Mouse (Mus musculus): Measurements from ENCODE around the gene Zfp683. TPM values are rescaled to one million over a fixed set of nuclear protein-coding genes. Genes with fewer than 3 reads are reported as not detected.

Gene Zfp683
- polyA plus RNA-seq, 1 experiment = not detected

DNA sequence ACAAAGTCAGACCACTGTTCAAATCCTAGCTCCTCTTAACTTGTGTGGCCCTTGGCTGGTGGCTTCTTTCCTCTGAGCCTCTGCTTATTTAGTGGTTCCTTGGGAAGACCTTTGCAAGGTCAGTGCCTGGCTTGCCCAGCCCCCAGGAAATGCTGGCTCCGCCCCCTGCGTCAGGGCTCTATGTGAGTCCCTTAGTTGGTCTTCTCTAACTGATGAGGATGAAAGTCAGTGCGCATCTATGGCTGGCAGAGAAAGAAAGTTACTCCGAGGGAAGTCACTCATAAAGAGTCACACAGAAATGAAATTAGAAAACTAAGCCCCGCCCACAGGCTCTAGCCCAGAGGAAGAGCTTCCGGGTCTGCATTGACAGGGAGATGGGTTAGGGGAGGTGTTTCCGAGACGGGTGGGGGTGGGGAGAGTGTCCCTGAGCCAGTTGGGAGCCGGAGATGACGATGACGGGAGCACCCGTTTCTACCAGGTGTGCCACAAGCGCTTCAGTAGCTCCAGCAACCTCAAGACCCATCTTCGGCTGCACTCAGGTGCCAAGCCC lies 4.6 kb downstream of the Zfp683 start:
- TF ChIP-seq POLR2A (IDR thresholded peaks at IDR 0.05; ENCODE audit: borderline replicate concordance, extremely low read depth, insufficient read depth, insufficient read length, poor library complexity, severe bottlenecking) = no peak
- no peak for TF ChIP-seq CTCF (IDR thresholded peaks at IDR 0.05; ENCODE audit: borderline replicate concordance, extremely low read depth, insufficient read depth, insufficient read length)
- no peak for DNase-seq (ENCODE audit: low read depth)

DNA sequence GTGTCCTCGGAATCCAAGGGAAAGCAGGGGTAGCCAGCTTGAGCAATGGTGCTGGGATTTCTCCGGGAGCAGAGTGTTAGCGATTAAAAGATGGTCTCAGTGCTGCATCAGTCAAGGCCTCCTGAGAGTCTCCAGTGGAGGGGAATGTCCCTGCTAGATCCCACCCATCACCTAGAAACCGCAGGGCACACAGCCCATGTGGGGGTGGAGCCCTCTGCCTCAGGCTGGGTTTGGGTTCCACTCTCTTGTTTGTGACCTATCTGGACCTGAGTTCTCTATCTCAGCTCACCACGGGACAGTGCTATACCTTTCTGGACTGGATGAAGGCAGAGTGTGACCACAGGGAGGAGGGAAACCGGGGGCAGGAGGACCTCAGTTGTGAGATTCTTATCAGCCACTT lies 5.3 kb downstream of the Zfp683 start:
- no peak for DNase-seq (ENCODE audit: low read depth)
- no peak for TF ChIP-seq CTCF (IDR thresholded peaks at IDR 0.05; ENCODE audit: borderline replicate concordance, extremely low read depth, insufficient read depth, insufficient read length)
- no peak for TF ChIP-seq POLR2A (IDR thresholded peaks at IDR 0.05; ENCODE audit: borderline replicate concordance, extremely low read depth, insufficient read depth, insufficient read length, poor library complexity, severe bottlenecking)

DNA sequence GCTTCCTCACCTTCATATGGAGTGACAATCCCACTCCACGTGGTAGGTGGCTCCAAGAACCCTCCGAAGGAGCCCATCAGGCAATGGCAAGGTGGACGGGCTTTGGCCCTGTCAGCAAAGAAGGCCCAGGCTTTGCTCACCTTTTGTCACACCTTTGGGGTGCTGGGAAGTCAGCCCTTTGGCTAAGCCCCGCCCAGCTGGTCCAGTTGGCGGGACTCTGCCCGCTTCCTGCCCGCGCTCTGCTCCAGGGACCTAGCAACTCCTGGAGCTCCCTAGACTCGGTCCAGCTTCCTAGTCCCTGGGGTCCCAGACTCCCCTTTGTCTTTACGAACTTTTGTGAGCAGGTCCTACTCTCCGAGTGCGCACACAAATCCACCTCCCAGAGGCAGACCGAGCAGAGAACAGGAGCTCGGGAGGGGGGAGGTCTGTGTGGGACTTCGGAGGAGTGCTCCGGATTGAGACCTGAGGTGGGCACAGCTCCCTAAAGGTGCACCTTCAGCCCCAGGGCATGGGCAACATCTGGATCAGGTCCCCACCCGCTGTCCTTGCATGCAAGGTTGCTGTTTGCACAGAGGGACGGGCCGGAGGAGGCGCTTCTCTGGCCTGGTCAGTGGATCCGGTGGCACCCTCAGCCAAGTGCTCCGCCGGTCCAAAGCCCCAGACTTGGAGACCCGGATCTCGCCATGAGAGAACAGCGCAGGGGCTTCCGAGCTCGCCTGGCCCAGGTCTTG lies 6.7 kb downstream of the Zfp683 start, which contains the start of gene Crybg2:
Gene Crybg2, plus strand, starts transcription at position 681 of the 731 bp plus-strand sequence.
- DNase-seq (ENCODE audit: low read depth) = no peak
- TF ChIP-seq CTCF (IDR thresholded peaks at IDR 0.05; ENCODE audit: borderline replicate concordance, extremely low read depth, insufficient read depth, insufficient read length) = no peak
- no peak for TF ChIP-seq POLR2A (IDR thresholded peaks at IDR 0.05; ENCODE audit: borderline replicate concordance, extremely low read depth, insufficient read depth, insufficient read length, poor library complexity, severe bottlenecking)

DNA sequence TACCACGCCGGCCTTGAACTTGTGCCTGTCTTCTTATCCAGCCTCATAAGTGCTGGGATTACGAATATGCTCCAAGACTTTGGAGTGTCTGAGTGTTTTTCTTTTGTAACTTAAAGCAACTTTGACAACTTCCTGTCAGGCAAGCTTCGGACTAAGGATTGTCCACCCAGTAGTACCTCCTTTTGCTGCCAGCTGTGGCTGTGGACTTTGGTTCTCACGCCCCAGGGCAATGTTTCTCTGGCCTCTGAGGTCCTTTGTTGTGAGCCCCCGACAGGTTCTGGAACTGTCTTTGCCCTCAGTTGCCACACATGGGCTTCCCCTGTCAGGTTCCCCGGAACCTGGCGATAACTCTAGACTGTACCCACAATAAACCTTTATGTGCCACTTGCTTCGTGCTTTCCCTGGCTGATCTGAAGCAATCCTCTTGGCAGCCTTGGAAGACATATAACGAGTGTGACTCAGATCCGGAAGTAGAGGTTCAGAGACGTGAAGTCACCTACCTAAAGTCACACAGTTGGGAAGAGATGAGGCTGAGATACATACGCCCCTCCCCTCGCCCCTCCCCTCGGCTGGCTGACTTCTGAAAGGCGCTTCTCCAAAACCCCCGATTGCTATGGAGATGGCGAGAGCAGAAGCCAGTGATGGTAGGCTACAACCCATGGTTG lies 7.7 kb downstream of the Zfp683 start:
- TF ChIP-seq POLR2A (IDR thresholded peaks at IDR 0.05; ENCODE audit: borderline replicate concordance, extremely low read depth, insufficient read depth, insufficient read length, poor library complexity, severe bottlenecking) (no peak), CTCF (IDR thresholded peaks at IDR 0.05; ENCODE audit: borderline replicate concordance, extremely low read depth, insufficient read depth, insufficient read length) (no peak)
- no peak for DNase-seq (ENCODE audit: low read depth)

DNA sequence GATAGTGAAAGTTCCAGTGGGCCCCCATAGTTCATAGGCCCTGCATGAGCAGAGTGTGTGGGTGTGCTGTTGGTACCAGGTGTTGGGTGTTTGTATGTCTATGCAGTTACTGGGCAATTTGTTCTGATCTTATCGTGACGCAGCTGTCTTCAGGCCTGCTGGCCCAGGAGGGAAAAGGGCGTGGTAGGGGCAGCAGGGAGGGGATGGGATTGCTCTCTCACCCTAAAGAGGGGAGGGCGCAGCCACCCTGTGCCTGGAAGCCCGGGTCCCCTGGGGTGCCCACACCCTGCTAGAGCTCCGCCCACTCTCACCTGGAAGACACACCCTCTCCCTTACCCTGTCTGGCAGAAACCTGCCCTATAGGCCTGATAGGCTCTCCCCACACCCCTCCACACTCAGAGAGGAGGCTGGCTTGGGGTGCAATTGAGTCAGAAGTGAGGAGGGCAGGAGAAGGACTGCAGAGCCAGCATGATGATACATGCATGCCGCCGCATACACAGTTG lies 8.4 kb downstream of the Zfp683 start:
- no peak for DNase-seq (ENCODE audit: low read depth)
- TF ChIP-seq CTCF (IDR thresholded peaks at IDR 0.05; ENCODE audit: borderline replicate concordance, extremely low read depth, insufficient read depth, insufficient read length) (no peak), POLR2A (IDR thresholded peaks at IDR 0.05; ENCODE audit: borderline replicate concordance, extremely low read depth, insufficient read depth, insufficient read length, poor library complexity, severe bottlenecking) (no peak)

DNA sequence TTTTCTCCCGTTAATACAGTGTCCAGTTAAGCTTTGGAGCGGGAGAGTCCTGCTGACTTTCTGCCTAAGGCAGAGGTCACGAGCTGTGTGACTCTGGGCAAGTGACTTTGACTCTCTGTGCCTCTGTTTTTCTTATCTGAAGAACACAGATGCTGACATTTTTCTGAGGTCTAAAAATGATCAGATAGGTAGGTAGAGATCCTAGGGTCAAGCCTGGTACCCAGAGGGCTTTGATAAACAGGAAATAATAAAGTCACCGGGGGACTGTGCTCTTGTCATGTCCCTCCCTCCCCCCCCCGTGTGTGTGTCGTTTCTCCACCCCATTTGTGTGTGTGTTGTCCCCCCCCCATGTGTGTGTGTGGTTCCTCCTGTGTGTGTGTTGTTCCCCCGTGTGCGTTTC lies 8.9 kb downstream of the Zfp683 start:
- TF ChIP-seq POLR2A (IDR thresholded peaks at IDR 0.05; ENCODE audit: borderline replicate concordance, extremely low read depth, insufficient read depth, insufficient read length, poor library complexity, severe bottlenecking) (no peak), CTCF (IDR thresholded peaks at IDR 0.05; ENCODE audit: borderline replicate concordance, extremely low read depth, insufficient read depth, insufficient read length) (no peak)
- no peak for DNase-seq (ENCODE audit: low read depth)

DNA sequence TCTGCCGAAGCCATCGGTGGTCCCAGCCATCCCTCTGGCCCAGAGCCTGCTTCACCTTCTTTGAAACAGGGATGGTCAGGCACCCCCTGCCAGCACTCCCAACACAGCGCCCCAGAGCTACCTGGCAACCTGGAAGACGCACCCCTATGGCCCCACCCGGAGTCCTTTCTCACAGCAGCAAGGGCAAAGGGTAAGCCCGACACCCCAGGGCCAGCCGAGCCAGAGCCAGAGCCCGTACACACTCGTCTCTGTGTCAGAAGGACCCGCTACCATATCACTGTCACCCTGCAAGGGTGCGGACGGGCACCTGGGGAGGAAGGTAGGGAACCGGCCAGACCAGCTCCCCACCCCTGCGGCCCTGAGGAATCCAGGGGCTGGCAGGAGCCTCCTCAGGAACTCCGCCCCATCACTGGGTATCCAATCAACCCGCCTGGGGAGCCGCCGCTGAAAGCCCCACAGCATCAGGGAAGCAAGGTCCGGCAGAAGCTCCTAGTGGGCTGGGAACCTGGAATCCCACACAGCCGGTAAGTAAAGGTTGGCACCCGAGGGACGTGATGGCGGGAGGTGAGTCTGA lies 11.9 kb downstream of the Zfp683 start:
- TF ChIP-seq CTCF (IDR thresholded peaks at IDR 0.05; ENCODE audit: borderline replicate concordance, extremely low read depth, insufficient read depth, insufficient read length) (no peak), POLR2A (IDR thresholded peaks at IDR 0.05; ENCODE audit: borderline replicate concordance, extremely low read depth, insufficient read depth, insufficient read length, poor library complexity, severe bottlenecking) (no peak)

DNA sequence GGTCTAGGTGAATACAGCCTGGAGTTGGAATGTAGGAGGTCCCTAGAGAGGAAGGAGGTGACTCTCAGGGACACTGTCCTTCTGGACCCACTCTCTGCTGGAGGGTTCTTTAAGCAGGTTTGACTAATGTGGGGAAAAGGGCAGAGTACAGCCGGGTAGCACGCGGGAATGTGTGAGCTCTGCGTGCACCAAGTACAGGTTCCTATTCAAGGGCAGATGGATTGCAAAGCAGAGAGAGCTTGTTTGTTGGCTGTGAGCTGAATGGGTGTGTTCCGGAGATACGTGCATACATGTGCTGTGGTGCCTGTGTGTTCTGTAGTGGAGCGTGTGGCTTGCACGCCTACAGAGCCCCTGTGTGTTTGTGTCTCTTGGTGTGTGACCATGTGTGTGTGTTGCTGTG lies 13.7 kb downstream of the Zfp683 start:
- no peak for DNase-seq (ENCODE audit: low read depth)
- TF ChIP-seq POLR2A (IDR thresholded peaks at IDR 0.05; ENCODE audit: borderline replicate concordance, extremely low read depth, insufficient read depth, insufficient read length, poor library complexity, severe bottlenecking) = no peak
- TF ChIP-seq CTCF (IDR thresholded peaks at IDR 0.05; ENCODE audit: borderline replicate concordance, extremely low read depth, insufficient read depth, insufficient read length) = no peak

More for the DNA sequence above, 11.9 kb downstream of the Zfp683 start:
- DNase-seq (ENCODE audit: low read depth) = no peak

DNA sequence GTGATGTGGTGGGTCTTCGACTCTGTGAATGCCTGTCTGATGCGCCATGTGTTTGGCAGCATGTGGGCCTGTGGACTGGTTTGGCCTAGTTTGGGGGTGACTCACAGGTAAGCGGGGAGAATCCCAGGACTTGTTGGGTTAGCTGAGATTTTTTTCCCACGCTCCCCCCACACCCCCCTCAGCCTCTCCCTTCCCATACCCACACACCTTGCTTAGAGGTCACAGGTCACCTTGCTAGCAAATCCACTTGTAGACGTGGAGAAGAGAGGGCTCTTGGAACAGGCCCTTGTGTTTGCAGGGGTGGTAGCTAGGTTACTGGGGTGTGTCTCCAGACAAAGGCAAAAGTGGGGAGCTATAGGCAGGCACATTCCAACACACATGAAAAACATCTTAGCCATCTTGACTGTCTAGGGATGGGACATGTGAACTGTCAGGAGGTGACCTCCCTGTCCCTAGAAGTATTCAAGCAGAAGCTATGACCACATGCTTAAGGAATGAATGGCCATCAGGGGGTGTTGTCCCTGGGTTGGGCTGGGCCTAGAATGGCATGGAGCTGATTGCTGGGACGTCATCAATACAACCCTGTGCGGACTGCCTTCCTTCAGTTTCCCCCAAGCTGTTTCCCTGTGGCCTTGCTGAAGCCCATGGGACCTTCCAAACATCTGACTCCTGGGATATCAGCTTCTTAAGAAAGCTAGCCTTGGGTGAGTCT lies 14.4 kb downstream of the Zfp683 start:
- TF ChIP-seq CTCF (IDR thresholded peaks at IDR 0.05; ENCODE audit: borderline replicate concordance, extremely low read depth, insufficient read depth, insufficient read length) (no peak), POLR2A (IDR thresholded peaks at IDR 0.05; ENCODE audit: borderline replicate concordance, extremely low read depth, insufficient read depth, insufficient read length, poor library complexity, severe bottlenecking) (no peak)
- no peak for DNase-seq (ENCODE audit: low read depth)

DNA sequence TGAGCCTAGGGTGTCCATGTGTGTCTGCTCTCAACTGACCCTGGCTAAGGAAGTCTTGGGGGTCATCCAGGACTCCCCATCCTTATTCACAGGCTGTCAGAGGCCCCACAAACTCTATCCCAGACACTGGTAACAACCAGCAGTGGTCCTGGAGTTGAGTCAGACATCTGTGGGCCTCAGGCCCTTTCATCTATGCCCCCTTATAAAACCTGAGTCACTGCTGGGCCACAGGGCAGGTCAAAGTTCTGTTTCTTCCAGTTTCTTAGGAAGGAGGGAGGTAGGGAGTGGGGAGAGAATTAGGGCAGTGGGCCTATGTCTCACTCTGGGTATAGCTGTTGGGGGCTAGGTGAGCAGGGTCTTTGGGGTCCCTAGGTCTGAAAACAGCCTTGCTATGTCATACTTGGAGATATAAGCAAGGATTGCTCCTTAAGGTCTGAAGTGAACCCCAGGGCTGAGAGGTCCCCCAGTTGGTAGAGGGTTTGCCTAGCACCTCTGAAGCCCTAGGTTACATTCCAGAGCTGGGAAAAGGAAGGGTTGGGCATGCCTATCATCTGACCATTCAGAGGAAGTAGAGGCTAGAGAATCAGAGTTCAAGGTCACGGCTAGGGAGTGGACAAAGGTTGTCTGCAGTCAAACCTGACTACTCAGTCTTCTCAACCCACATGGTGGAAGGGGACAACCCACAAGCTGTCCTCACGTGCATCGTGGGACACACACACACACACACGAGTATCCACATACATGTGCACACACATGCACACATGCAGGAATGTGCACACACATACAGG lies 15.3 kb downstream of the Zfp683 start:
- TF ChIP-seq CTCF (IDR thresholded peaks at IDR 0.05; ENCODE audit: borderline replicate concordance, extremely low read depth, insufficient read depth, insufficient read length) (no peak), POLR2A (IDR thresholded peaks at IDR 0.05; ENCODE audit: borderline replicate concordance, extremely low read depth, insufficient read depth, insufficient read length, poor library complexity, severe bottlenecking) (no peak)

More for the DNA sequence above, 15.3 kb downstream of the Zfp683 start:
- no peak for DNase-seq (ENCODE audit: low read depth)
